Mouse (Mus musculus): Measurements from ENCODE around the gene Gtsf1. TPM values are rescaled to one million over a fixed set of nuclear protein-coding genes. Genes with fewer than 3 reads are reported as not detected.
"Not testable (repeated sequence)": the region's sequence is repeated elsewhere in the genome, so short reads cannot be mapped to it uniquely, and the experiment has no call there.

Gene Gtsf1
- polyA plus RNA-seq, 1 experiment, result 0.71 TPM

DNA sequence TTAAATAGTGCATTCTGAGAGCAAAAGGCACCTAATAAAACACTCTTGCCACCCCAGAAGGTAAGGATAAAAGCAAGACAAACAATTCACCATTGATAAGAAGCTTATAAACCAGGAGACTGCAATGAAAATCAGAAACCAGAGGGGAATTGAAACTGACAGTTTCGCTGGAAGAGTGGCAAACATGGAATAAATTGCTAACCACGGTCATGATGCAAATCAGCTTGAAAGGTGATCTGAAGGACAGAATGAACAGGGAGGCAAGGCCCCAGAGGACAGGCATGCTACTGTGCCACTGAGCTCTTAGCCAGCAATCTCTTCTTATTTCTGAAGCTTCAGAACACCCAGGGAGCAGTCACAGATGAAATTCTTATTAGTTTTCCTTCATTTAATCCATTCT is 3.3 kb downstream of the Gtsf1 start:
- no peak overlapping the region for H3ac ChIP-seq (ENCODE audit: control insufficient read depth, insufficient read length)
- H3K27me3 ChIP-seq (ENCODE audit: control insufficient read depth, insufficient read depth, insufficient read length), result no peaks in the 10 kb centered on the region
- H3K4me3 ChIP-seq, result no peak overlapping the region
- no peak overlapping the region for H3K4me2 ChIP-seq (ENCODE audit: low read depth)
- no peaks in the 10 kb centered on the region for H3K36me3 ChIP-seq (ENCODE audit: control insufficient read depth, insufficient read depth)
- TF ChIP-seq POLR2A (IDR thresholded peaks at IDR 0.05; ENCODE audit: insufficient read length, low read depth) (no peak), E2F4 (IDR thresholded peaks at IDR 0.05; ENCODE audit: insufficient read depth) (no peak), MAX (IDR thresholded peaks at IDR 0.05; ENCODE audit: low read depth) (no peak), MYOG (IDR thresholded peaks at IDR 0.05; ENCODE audit: control insufficient read depth in 1 of 3, insufficient read depth in 1 of 3, insufficient read length in 2 of 3, low read depth in 2 of 3) (no peak), TCF3 (IDR thresholded peaks at IDR 0.05; ENCODE audit: insufficient read length, low read depth) (no peak), REST (IDR thresholded peaks at IDR 0.05; ENCODE audit: insufficient read depth, insufficient read length) (no peak), MYOD1 (IDR thresholded peaks at IDR 0.05; ENCODE audit: control insufficient read depth in 1 of 3, insufficient read length in 2 of 3, low read depth in 2 of 3) (no peak), POLR2AphosphoS2 (IDR thresholded peaks at IDR 0.05; ENCODE audit: insufficient read length, low read depth) (no peak), SRF (IDR thresholded peaks at IDR 0.05; ENCODE audit: control insufficient read depth, insufficient read length, low read depth) (no peak), CEBPB (IDR thresholded peaks at IDR 0.05; ENCODE audit: insufficient read depth, poor library complexity, severe bottlenecking) (no peak), TCF12 (IDR thresholded peaks at IDR 0.05; ENCODE audit: insufficient read depth, poor library complexity, severe bottlenecking) (no peak), USF1 (IDR thresholded peaks at IDR 0.05; ENCODE audit: low read depth) (no peak)
- no peaks in the 10 kb centered on the region for H3K79me2 ChIP-seq (ENCODE audit: control insufficient read depth, insufficient read depth)

DNA sequence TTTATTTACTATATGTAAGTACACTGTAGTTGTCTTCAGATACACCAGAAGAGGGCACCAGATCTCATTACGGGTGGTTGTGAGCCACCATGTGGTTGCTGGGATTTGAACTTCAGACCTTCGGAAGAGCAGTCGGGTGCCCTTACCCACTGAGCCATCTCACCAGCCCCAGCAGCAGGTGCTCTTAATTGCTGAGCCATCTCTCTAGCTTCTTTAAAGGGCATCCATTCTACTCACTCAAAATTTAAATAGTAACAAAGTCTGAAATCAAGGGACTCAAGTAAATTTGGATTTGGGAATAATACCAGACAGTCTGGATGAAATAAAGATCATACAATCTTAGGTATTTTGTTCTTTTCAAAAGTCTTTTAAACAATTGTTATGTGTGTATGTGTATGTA is 24.7 kb downstream of the Gtsf1 start:
- not testable (repeated sequence) for H3K4me3 ChIP-seq; H3K4me2 ChIP-seq (ENCODE audit: low read depth); H3K27me3 ChIP-seq (ENCODE audit: control insufficient read depth, insufficient read depth, insufficient read length)

DNA sequence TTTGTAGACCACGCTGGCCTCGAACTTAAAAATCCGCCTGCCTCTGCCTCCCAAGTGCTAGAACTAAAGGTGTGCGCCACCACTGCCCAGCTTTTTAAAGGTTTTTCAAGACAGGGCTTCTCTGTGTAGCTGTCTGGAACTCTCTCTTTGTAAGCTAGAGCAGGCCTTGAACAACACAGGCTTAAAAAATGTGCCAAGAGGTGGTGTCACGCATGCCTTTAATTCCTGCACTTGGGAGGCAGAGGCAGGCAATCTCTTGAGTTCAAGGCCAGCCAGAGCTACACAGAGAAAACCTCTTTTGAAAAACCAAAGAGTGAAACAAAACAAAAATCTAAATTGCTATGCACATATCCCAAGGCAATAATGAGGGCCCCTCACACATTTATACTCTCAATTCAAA is 28.9 kb downstream of the Gtsf1 start:
- H3K4me3 ChIP-seq, result no peak overlapping the region
- no peak overlapping the region for H3ac ChIP-seq (ENCODE audit: control insufficient read depth, insufficient read length)
- H3K4me2 ChIP-seq (ENCODE audit: low read depth), result no peak overlapping the region
- no peaks in the 10 kb centered on the region for H3K27me3 ChIP-seq (ENCODE audit: control insufficient read depth, insufficient read depth, insufficient read length)
- no peak for TF ChIP-seq CEBPB (IDR thresholded peaks at IDR 0.05; ENCODE audit: insufficient read depth, poor library complexity, severe bottlenecking)
- TF ChIP-seq TCF12 (IDR thresholded peaks at IDR 0.05; ENCODE audit: insufficient read depth, poor library complexity, severe bottlenecking), result no peak
- no peak for TF ChIP-seq REST (IDR thresholded peaks at IDR 0.05; ENCODE audit: insufficient read depth, insufficient read length)
- no peak for TF ChIP-seq POLR2AphosphoS2 (IDR thresholded peaks at IDR 0.05; ENCODE audit: insufficient read length, low read depth)
- no peak for TF ChIP-seq SRF (IDR thresholded peaks at IDR 0.05; ENCODE audit: control insufficient read depth, insufficient read length, low read depth)
- no peaks in the 10 kb centered on the region for H3K36me3 ChIP-seq (ENCODE audit: control insufficient read depth, insufficient read depth)
- no peaks in the 10 kb centered on the region for H3K79me2 ChIP-seq (ENCODE audit: control insufficient read depth, insufficient read depth)

More for the DNA sequence above, 24.7 kb downstream of the Gtsf1 start:
- H3K36me3 ChIP-seq (ENCODE audit: control insufficient read depth, insufficient read depth); H3ac ChIP-seq (ENCODE audit: control insufficient read depth, insufficient read length); H3K79me2 ChIP-seq (ENCODE audit: control insufficient read depth, insufficient read depth): not testable (repeated sequence)

DNA sequence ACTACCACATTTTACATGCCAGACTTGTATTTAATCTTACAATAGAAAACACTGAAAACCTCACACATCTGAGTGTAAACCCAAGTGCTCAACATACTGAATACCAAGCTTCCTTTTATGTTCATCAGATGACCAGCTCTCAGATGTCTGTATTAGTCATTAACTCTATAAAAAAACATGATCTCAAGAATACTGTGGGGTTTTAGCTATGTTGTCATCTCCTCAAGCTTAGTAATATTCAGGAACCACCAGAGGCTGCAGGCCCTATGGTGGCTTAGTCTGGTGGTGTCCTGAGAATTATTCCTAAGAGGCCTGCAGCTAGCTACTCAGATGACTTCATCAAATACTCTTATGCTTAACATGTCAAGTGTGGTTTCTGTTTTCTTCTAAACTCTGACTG is 36.7 kb downstream of the Gtsf1 start:
- no peak for TF ChIP-seq MYOD1 (IDR thresholded peaks at IDR 0.05; ENCODE audit: control insufficient read depth in 1 of 3, insufficient read length in 2 of 3, low read depth in 2 of 3)
- no peak for TF ChIP-seq SRF (IDR thresholded peaks at IDR 0.05; ENCODE audit: control insufficient read depth, insufficient read length, low read depth)
- TF ChIP-seq TCF3 (IDR thresholded peaks at IDR 0.05; ENCODE audit: insufficient read length, low read depth), result no peak
- TF ChIP-seq MAX (IDR thresholded peaks at IDR 0.05; ENCODE audit: low read depth), result peak; percentile 2
- TF ChIP-seq POLR2A (IDR thresholded peaks at IDR 0.05; ENCODE audit: insufficient read length, low read depth), result no peak
- peak; percentile 59 for TF ChIP-seq USF1 (IDR thresholded peaks at IDR 0.05; ENCODE audit: low read depth)
- no peak for TF ChIP-seq E2F4 (IDR thresholded peaks at IDR 0.05; ENCODE audit: insufficient read depth)
- TF ChIP-seq CEBPB (IDR thresholded peaks at IDR 0.05; ENCODE audit: insufficient read depth, poor library complexity, severe bottlenecking), result no peak
- TF ChIP-seq POLR2AphosphoS2 (IDR thresholded peaks at IDR 0.05; ENCODE audit: insufficient read length, low read depth), result no peak
- TF ChIP-seq MYOG (IDR thresholded peaks at IDR 0.05; ENCODE audit: control insufficient read depth in 1 of 3, insufficient read depth in 1 of 3, insufficient read length in 2 of 3, low read depth in 2 of 3), result no peak
- TF ChIP-seq TCF12 (IDR thresholded peaks at IDR 0.05; ENCODE audit: insufficient read depth, poor library complexity, severe bottlenecking), result no peak
- TF ChIP-seq REST (IDR thresholded peaks at IDR 0.05; ENCODE audit: insufficient read depth, insufficient read length), result no peak
- no peaks in the 10 kb centered on the region for H3K27me3 ChIP-seq (ENCODE audit: control insufficient read depth, insufficient read depth, insufficient read length)
- H3K4me2 ChIP-seq (ENCODE audit: low read depth), result peak overlapping the region; percentile 39
- no peaks in the 10 kb centered on the region for H3K79me2 ChIP-seq (ENCODE audit: control insufficient read depth, insufficient read depth)
- H3K36me3 ChIP-seq (ENCODE audit: control insufficient read depth, insufficient read depth), result no peaks in the 10 kb centered on the region
- no peak overlapping the region for H3K4me3 ChIP-seq
- no peak overlapping the region for H3ac ChIP-seq (ENCODE audit: control insufficient read depth, insufficient read length)

DNA sequence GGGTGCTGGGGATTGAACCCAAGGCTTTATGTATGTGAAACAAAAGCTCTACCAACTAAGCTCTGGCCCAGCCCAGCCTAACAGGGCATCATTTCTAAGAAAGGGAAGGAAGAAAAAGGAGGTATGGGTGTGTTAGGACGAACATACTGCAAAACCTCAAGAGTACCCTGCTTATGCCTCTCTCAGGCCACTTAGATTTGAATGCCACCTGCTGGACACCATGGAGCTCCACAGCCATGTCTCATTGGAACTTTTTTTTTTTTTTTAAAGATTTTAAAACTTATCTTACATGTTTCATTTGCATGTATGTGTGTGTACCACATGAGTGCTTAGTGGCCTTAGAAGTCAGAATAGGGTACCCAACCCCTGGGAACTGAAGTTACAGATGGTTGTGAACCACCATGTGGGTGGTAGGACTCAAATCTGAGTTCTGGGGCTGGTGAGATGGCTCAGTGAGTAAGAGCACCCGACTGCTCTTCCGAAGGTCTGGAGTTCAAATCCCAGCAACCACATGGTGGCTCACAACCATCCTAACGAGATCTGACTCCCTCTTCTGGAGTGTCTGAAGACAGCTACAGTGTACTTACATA is 41.6 kb downstream of the Gtsf1 start:
- no peaks in the 10 kb centered on the region for H3K79me2 ChIP-seq (ENCODE audit: control insufficient read depth, insufficient read depth)
- no peak overlapping the region for H3K4me3 ChIP-seq
- no peak overlapping the region for H3K4me2 ChIP-seq (ENCODE audit: low read depth)
- TF ChIP-seq MYOD1 (IDR thresholded peaks at IDR 0.05; ENCODE audit: control insufficient read depth in 1 of 3, insufficient read length in 2 of 3, low read depth in 2 of 3) (no peak), MAX (IDR thresholded peaks at IDR 0.05; ENCODE audit: low read depth) (no peak), USF1 (IDR thresholded peaks at IDR 0.05; ENCODE audit: low read depth) (no peak), MYOG (IDR thresholded peaks at IDR 0.05; ENCODE audit: control insufficient read depth in 1 of 3, insufficient read depth in 1 of 3, insufficient read length in 2 of 3, low read depth in 2 of 3) (no peak), SRF (IDR thresholded peaks at IDR 0.05; ENCODE audit: control insufficient read depth, insufficient read length, low read depth) (no peak), REST (IDR thresholded peaks at IDR 0.05; ENCODE audit: insufficient read depth, insufficient read length) (no peak), TCF3 (IDR thresholded peaks at IDR 0.05; ENCODE audit: insufficient read length, low read depth) (no peak), CEBPB (IDR thresholded peaks at IDR 0.05; ENCODE audit: insufficient read depth, poor library complexity, severe bottlenecking) (no peak), POLR2AphosphoS2 (IDR thresholded peaks at IDR 0.05; ENCODE audit: insufficient read length, low read depth) (no peak), POLR2A (IDR thresholded peaks at IDR 0.05; ENCODE audit: insufficient read length, low read depth) (no peak), E2F4 (IDR thresholded peaks at IDR 0.05; ENCODE audit: insufficient read depth) (no peak), TCF12 (IDR thresholded peaks at IDR 0.05; ENCODE audit: insufficient read depth, poor library complexity, severe bottlenecking) (no peak)
- H3ac ChIP-seq (ENCODE audit: control insufficient read depth, insufficient read length), result no peak overlapping the region
- H3K27me3 ChIP-seq (ENCODE audit: control insufficient read depth, insufficient read depth, insufficient read length), result no peaks in the 10 kb centered on the region
- H3K36me3 ChIP-seq (ENCODE audit: control insufficient read depth, insufficient read depth), result no peaks in the 10 kb centered on the region
